Mouse (Mus musculus) bone marrow macrophage, adult 2 months (primary cell): ENCODE data around the gene BC049352. TPM values are rescaled to one million over a fixed set of nuclear protein-coding genes. Genes with fewer than 3 reads are reported as not detected.

Experiments
- H3K27ac ChIP-seq: 2 replicates; pipeline ENCODE4 v1.5.1; 2012; ENCODE audit warnings: low read depth, low read length; ENCODE audit not compliant: insufficient read depth
- H3K4me1 ChIP-seq: 2 replicates; pipeline ENCODE4 v1.6.1; 2012; ENCODE audit warnings: low read length; ENCODE audit not compliant: control insufficient read depth, insufficient read depth
- H3K4me3 ChIP-seq: 2 replicates; pipeline ENCODE4 v1.5.1; 2012; ENCODE audit warnings: mild to moderate bottlenecking, low read length, moderate library complexity; ENCODE audit not compliant: insufficient read depth
- CTCF ChIP-seq: IDR thresholded peaks from 2 replicates; pipeline ENCODE4 v1.5.1; 2012; ENCODE audit warnings: low read depth, mild to moderate bottlenecking, low read length, moderate library complexity
- POLR2A ChIP-seq: IDR thresholded peaks from 2 replicates; pipeline ENCODE4 v1.6.1; 2012; ENCODE audit warnings: mild to moderate bottlenecking, low read depth, low read length, borderline replicate concordance
- polyA plus RNA-seq: library from polyadenylated mRNA; stranded (reverse); fragments of >200 nt; gene quantifications from 2 replicates; pipeline ENCODE4 v1.2.4, GENCODE M21; 2012; ENCODE audit not compliant: missing spikeins, insufficient read depth, insufficient read length

Gene BC049352
- polyA plus RNA-seq, 1 experiment, result 2.6 TPM

DNA sequence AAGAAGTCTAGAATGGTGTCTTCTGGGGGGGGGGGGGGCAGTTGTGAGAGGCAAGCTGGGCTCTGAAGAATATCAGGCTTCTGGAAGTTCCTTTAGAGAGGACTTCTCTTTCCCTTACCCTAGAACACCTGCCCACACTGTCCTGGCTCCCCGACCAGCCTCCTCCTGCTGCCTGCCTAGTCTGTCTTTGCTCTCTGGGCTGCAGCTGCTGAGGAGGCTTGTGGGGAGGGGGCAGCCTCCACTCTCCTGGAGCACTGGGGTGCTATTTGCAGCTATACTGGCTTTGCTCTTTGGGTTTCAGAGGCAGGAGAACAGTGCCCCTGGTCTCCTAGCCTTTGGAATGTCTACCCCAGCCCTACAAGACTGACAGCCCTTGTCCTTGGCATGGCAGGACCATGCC, 30.9 kb upstream of the BC049352 start:
- H3K4me3 ChIP-seq, result no peak overlapping the region
- no peak overlapping the region for H3K27ac ChIP-seq
- H3K4me1 ChIP-seq, result no peaks in the 10 kb centered on the region
- no peak for TF ChIP-seq POLR2A
- TF ChIP-seq CTCF, result no peak

DNA sequence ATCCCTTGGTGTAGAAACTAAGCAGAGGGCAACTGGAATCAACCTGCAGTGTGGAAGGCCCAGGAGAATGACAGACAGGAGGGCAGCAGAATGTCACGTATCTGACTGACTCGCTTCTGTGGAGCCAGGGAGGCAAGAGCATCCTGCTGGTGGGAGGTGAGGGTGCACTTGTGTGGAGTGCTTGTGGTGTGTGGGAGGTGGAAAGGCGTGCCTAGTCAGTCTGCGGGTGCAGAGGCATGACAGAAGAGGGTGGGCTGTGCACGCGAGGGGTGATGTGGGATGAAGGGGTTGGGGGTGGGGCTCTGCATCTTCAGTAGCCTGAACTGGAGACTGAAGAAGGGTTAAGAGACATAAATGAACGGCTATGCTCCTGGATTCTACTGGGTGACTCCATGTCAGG, 28.4 kb upstream of the BC049352 start:
- TF ChIP-seq CTCF (no peak), POLR2A (no peak)
- no peaks in the 10 kb centered on the region for H3K4me1 ChIP-seq
- no peak overlapping the region for H3K4me3 ChIP-seq
- no peak overlapping the region for H3K27ac ChIP-seq

DNA sequence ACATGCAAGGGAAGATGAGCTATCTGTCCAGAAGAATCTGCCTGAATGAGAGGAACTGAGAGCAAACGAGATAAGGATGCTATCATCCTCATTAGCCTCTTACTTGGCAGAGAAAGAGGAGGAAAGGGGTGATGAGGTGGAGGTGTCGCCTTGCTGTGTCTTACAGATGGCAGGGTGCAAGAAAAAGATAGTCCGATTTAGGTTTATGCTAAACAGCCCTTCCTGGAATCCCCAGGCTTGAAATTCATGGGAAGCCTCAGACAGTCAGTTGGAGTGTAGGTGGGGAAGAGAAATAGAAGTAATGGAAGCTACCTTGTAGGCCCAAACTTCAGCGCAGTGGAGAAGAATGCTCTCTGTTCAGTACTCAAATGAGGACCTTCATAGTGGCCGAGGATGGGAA, 13.9 kb upstream of the BC049352 start:
- no peak overlapping the region for H3K4me3 ChIP-seq
- TF ChIP-seq CTCF, result no peak
- TF ChIP-seq POLR2A, result no peak
- no peak overlapping the region for H3K27ac ChIP-seq
- H3K4me1 ChIP-seq, result no peaks in the 10 kb centered on the region

DNA sequence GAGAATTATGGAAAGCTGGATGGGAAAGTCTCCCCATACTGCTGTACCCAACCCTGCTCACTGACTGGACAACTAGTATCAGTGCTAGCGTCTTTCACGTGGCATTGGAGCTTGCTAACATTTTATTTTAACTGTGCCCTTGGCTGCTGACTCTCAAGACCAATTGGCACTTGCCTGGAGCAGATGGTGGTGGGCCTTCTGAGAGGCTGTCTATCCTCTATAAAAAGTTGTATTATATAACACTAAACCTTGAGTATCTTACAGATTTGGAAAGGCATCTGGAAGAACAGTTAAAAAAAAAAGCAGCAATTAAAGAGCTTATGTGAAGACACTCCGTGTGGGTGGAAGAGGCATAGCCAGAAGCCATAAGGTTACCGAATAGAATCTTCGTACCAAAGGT, 11.7 kb upstream of the BC049352 start:
- H3K27ac ChIP-seq, result no peak overlapping the region
- no peak overlapping the region for H3K4me3 ChIP-seq
- TF ChIP-seq POLR2A, result no peak
- TF ChIP-seq CTCF, result no peak

DNA sequence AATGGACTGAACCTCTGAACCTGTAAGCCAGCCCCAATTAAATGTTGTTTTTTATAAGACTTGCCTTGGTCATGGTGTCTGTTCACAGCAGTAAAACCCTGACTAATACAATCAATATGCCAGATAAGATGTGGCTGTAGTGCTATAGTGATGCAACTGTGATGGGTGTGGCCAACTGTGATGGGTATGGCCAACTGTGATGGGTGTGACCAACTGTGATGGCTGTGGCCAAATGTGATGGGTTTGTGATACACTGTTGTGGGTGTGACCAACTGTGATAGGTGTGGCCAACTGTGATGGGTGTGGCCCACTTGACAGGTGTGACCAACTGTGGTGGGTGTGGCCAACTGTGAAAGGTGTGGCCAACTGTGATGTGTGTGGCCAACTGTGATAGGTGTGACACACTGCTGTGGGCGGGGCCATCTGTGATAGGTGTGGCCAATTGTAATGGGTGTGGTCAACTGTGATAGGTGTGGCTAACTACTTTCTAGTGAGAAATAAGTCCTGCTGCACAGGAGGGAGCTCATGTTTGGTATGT, 10.7 kb upstream of the BC049352 start:
- TF ChIP-seq CTCF, result no peak
- no peak for TF ChIP-seq POLR2A
- H3K27ac ChIP-seq, result no peak overlapping the region
- no peaks in the 10 kb centered on the region for H3K4me1 ChIP-seq
- H3K4me3 ChIP-seq, result no peak overlapping the region

More for the DNA sequence above, 11.7 kb upstream of the BC049352 start:
- no peaks in the 10 kb centered on the region for H3K4me1 ChIP-seq

DNA sequence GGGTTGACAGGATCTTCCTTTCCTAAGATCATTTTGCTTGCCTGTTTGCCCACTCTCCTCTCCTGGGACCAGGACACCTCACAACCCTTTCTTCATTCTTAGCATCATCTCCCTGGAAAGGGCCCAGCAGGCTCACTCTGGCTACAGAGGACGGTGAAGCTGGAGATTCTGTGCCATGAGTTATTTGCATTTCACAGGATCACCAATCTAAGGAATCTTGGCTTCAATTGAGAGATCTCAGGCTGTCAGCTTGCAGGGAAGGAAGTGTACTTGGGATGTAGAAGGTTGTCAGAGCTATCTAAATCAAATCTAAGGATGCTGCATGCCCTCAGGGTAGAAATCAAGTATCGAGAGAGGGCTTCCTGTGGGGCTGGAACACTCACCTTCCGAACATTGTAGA, 8.3 kb upstream of the BC049352 start:
- Histone ChIP-seq H3K27ac (no peak overlapping the region), H3K4me3 (no peak overlapping the region), H3K4me1 (no peaks in the 10 kb centered on the region)
- TF ChIP-seq POLR2A (no peak), CTCF (no peak)

DNA sequence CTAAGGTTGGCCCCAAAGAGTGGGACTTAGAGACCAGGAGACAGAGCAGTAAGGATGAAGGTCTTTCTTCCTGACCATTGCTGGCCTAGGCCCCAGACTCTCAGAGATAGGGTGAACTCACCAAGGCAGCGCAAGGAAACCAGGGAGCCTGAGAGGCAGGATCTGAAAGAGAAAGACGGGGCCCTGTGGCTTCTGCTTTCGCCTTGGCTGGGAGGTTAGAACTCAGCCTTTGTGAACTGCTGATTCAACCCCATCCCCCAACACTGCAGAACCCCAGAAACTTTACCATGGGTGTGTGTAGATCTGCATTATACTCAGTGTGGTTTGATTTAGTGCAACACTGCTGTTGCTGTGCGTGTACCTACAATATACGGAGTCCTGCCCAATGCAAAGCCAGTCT, 2.5 kb upstream of the BC049352 start:
- Histone ChIP-seq H3K27ac (no peak overlapping the region), H3K4me1 (peaks cover 13% of the 10 kb centered on the region), H3K4me3 (no peak overlapping the region)
- TF ChIP-seq POLR2A (no peak), CTCF (no peak)

DNA sequence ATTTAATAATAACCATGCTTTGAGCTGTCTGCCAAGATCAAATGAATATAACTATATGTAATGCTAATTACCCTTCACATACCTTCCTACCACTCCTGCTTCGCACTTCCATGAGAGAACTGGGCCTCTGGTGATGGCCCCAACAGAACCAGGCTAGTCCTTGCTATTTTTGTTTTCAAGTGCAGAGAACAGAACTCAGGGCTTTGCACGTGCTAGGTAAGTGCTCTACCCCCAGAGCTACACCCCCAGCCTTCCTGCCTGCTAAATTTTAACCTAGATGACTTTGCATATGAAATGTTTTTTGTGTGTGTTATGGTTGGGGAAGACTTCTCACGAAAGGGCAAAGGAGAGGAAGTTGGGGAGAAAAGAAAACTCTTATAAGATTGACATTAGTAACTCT, 714 bp downstream of the BC049352 start:
- Histone ChIP-seq H3K27ac (no peak overlapping the region), H3K4me1 (peaks cover 13% of the 10 kb centered on the region), H3K4me3 (no peak overlapping the region)
- no peak for TF ChIP-seq POLR2A
- TF ChIP-seq CTCF, result no peak

DNA sequence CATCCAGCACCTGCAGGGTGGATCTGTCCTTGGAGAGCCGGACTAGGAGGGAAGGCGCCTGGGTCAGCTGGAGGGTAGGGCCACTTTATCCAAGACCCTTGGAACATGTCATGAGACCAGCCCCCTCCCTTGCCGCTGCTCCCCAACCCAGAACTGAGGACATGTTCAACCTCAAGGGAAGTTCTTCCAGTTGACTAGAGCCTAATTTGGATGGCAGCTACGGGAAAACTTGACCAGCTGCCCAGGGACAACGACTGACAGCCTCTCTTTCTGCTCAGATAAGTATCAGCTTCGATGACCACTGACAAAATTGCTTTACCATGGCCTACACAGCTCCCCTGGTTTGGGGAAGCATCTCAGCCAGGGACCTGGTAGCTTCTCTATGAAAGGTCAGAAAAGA, 1.5 kb downstream of the BC049352 start:
- no peak overlapping the region for H3K27ac ChIP-seq
- TF ChIP-seq POLR2A (no peak), CTCF (no peak)
- no peak overlapping the region for H3K4me3 ChIP-seq
- peaks cover 13% of the 10 kb centered on the region for H3K4me1 ChIP-seq

DNA sequence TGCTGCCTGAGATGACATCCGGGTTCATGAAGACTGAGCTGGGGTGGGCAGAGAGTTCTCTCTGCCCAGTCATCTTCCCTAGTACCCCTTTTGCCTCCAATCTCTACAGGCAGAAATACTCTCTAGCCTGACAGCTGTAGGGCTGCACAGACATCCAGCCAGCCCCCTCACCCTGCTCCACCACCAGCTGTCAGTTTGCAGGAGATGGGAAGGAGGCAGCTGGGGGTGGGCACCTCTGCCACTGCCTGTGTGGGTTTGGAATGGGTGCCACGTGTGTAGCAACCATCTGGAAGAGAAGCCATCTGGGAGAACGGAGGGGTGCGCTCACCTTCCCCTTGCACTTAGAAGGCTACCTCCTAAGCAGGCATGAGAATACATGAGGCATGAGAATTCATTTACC, 3.4 kb downstream of the BC049352 start:
- H3K27ac ChIP-seq, result no peak overlapping the region
- no peak overlapping the region for H3K4me3 ChIP-seq
- H3K4me1 ChIP-seq, result peaks cover 13% of the 10 kb centered on the region
- TF ChIP-seq CTCF (no peak), POLR2A (no peak)
